Mouse (Mus musculus): ENCODE results near the gene Chchd6.

- no peak for TF ChIP-seq CTCF (IDR thresholded peaks at IDR 0.05; ENCODE audit: insufficient read depth, low read length)
- no peak for TF ChIP-seq POLR2A (IDR thresholded peaks at IDR 0.05; ENCODE audit: borderline replicate concordance, extremely low read depth, low read depth, low read length)
Measured at GRCm38 (mm10) chr6:89348363-89348762, 247.1 kb downstream of the Chchd6 start.
